Mouse (Mus musculus): ENCODE data around the gene Ebf1. TPM values are rescaled to one million over a fixed set of nuclear protein-coding genes. Genes with fewer than 3 reads are reported as not detected.
A peak's percentile ranks its signal among the peaks of the same experiment; 100 is the strongest.
"Not testable (repeated sequence)": the region's sequence is repeated elsewhere in the genome, so short reads cannot be mapped to it uniquely, and the experiment has no call there.

Gene Ebf1
- polyA plus RNA-seq (2011; ENCODE audit: insufficient read depth, insufficient read length, low read depth, missing spikeins), result 0.93 and 2.3 TPM in 2 replicates

- H3K9me3 ChIP-seq (replicated peaks; ENCODE audit: control insufficient read depth, insufficient read depth, low read length, poor library complexity, severe bottlenecking), result no peaks in the 10 kb centered on the region
- H3K4me3 ChIP-seq (ENCODE audit: low read depth, low read length), result peak within 1 kb of the TSS; percentile 77
- TF ChIP-seq EP300 (IDR thresholded peaks at IDR 0.05; ENCODE audit: insufficient read depth, low read depth, low read length), result no peak
- TF ChIP-seq POLR2A (IDR thresholded peaks at IDR 0.05; ENCODE audit: insufficient read depth, low read length), result no peak
- TF ChIP-seq CTCF (IDR thresholded peaks at IDR 0.05; ENCODE audit: low read depth, low read length), result no peak
- H3K27ac ChIP-seq (ENCODE audit: insufficient read depth, low read length), result no peak within 1 kb of the TSS
- H3K36me3 ChIP-seq (ENCODE audit: control insufficient read depth, insufficient read depth, low read length, poor library complexity, severe bottlenecking), result no peaks in the 10 kb centered on the region
- no peaks in the 10 kb centered on the region for H3K4me1 ChIP-seq (ENCODE audit: control insufficient read depth, insufficient read depth, low read length)
- peak within 1 kb of the TSS; percentile 39 for H3K9ac ChIP-seq (ENCODE audit: low read depth, poor library complexity, severe bottlenecking)
- H3K27me3 ChIP-seq (ENCODE audit: control insufficient read depth, insufficient read depth, low read length, poor library complexity, severe bottlenecking), result peaks cover 26% of the 10 kb centered on the region
Observed at GRCm38 (mm10) chr11:44616788-44617712, at the start of gene Ebf1. Ebf1 (plus strand) TSS chr11:44617317.

GRCm38 (mm10) chr11:44570336-44570735 lies 46.8 kb upstream of the Ebf1 start:
- not testable (repeated sequence) for H3K27ac ChIP-seq (ENCODE audit: insufficient read depth, low read length); H3K4me3 ChIP-seq (ENCODE audit: low read depth, low read length); H3K4me1 ChIP-seq (ENCODE audit: control insufficient read depth, insufficient read depth, low read length); H3K27me3 ChIP-seq (ENCODE audit: control insufficient read depth, insufficient read depth, low read length, poor library complexity, severe bottlenecking); H3K36me3 ChIP-seq (ENCODE audit: control insufficient read depth, insufficient read depth, low read length, poor library complexity, severe bottlenecking); H3K9me3 ChIP-seq (replicated peaks; ENCODE audit: control insufficient read depth, insufficient read depth, low read length, poor library complexity, severe bottlenecking); H3K9ac ChIP-seq (ENCODE audit: low read depth, poor library complexity, severe bottlenecking)

GRCm38 (mm10) chr11:44572781-44573180 lies 44.3 kb upstream of the Ebf1 start:
- H3K27ac ChIP-seq (ENCODE audit: insufficient read depth, low read length), result no peak overlapping the region
- no peak overlapping the region for H3K9ac ChIP-seq (ENCODE audit: low read depth, poor library complexity, severe bottlenecking)
- no peaks in the 10 kb centered on the region for H3K36me3 ChIP-seq (ENCODE audit: control insufficient read depth, insufficient read depth, low read length, poor library complexity, severe bottlenecking)
- no peak overlapping the region for H3K4me3 ChIP-seq (ENCODE audit: low read depth, low read length)
- no peak for TF ChIP-seq POLR2A (IDR thresholded peaks at IDR 0.05; ENCODE audit: insufficient read depth, low read length)
- no peak for TF ChIP-seq CTCF (IDR thresholded peaks at IDR 0.05; ENCODE audit: low read depth, low read length)
- no peak for TF ChIP-seq EP300 (IDR thresholded peaks at IDR 0.05; ENCODE audit: insufficient read depth, low read depth, low read length)
- H3K4me1 ChIP-seq (ENCODE audit: control insufficient read depth, insufficient read depth, low read length), result no peaks in the 10 kb centered on the region
- H3K27me3 ChIP-seq (ENCODE audit: control insufficient read depth, insufficient read depth, low read length, poor library complexity, severe bottlenecking), result no peaks in the 10 kb centered on the region
- H3K9me3 ChIP-seq (replicated peaks; ENCODE audit: control insufficient read depth, insufficient read depth, low read length, poor library complexity, severe bottlenecking), result 0 out of 2 replicates have a peak, but pooled peaks cover 3% of the 10 kb centered on the region

GRCm38 (mm10) chr11:44573396-44573795 lies 43.7 kb upstream of the Ebf1 start:
- Histone ChIP-seq H3K9me3 (replicated peaks; ENCODE audit: control insufficient read depth, insufficient read depth, low read length, poor library complexity, severe bottlenecking) (0 out of 2 replicates have a peak, but pooled peaks cover 3% of the 10 kb centered on the region), H3K4me3 (ENCODE audit: low read depth, low read length) (no peak overlapping the region), H3K9ac (ENCODE audit: low read depth, poor library complexity, severe bottlenecking) (no peak overlapping the region), H3K36me3 (ENCODE audit: control insufficient read depth, insufficient read depth, low read length, poor library complexity, severe bottlenecking) (no peaks in the 10 kb centered on the region), H3K27me3 (ENCODE audit: control insufficient read depth, insufficient read depth, low read length, poor library complexity, severe bottlenecking) (no peaks in the 10 kb centered on the region), H3K4me1 (ENCODE audit: control insufficient read depth, insufficient read depth, low read length) (no peaks in the 10 kb centered on the region), H3K27ac (ENCODE audit: insufficient read depth, low read length) (no peak overlapping the region)
- TF ChIP-seq POLR2A (IDR thresholded peaks at IDR 0.05; ENCODE audit: insufficient read depth, low read length) (no peak), CTCF (IDR thresholded peaks at IDR 0.05; ENCODE audit: low read depth, low read length) (no peak), EP300 (IDR thresholded peaks at IDR 0.05; ENCODE audit: insufficient read depth, low read depth, low read length) (no peak)

DNA sequence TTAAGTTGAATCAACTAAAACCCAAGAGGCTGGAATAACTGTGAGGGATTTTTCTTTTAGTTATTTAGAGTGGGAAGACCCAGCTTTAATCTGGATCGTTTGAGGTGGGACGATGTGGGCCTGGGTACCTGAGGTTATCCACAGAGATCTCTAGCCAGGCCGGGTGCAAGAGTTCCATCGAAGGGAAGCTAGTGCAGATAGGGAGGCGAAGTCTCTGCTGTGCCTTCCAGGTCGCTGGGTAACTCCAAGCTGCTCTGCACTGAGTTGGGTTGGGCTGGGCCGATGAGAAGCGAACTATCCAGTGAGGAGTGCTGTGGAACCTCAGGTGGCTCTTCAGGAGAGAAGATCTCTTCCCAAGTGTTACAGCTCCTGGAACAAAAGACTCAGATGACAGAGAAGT lies 42.7 kb upstream of the Ebf1 start:
- Histone ChIP-seq H3K9me3 (replicated peaks; ENCODE audit: control insufficient read depth, insufficient read depth, low read length, poor library complexity, severe bottlenecking) (0 out of 2 replicates have a peak, but pooled peaks cover 3% of the 10 kb centered on the region), H3K27me3 (ENCODE audit: control insufficient read depth, insufficient read depth, low read length, poor library complexity, severe bottlenecking) (no peaks in the 10 kb centered on the region), H3K36me3 (ENCODE audit: control insufficient read depth, insufficient read depth, low read length, poor library complexity, severe bottlenecking) (no peaks in the 10 kb centered on the region), H3K4me3 (ENCODE audit: low read depth, low read length) (no peak overlapping the region), H3K9ac (ENCODE audit: low read depth, poor library complexity, severe bottlenecking) (no peak overlapping the region), H3K27ac (ENCODE audit: insufficient read depth, low read length) (no peak overlapping the region), H3K4me1 (ENCODE audit: control insufficient read depth, insufficient read depth, low read length) (no peaks in the 10 kb centered on the region)
- no peak for TF ChIP-seq EP300 (IDR thresholded peaks at IDR 0.05; ENCODE audit: insufficient read depth, low read depth, low read length)
- no peak for TF ChIP-seq CTCF (IDR thresholded peaks at IDR 0.05; ENCODE audit: low read depth, low read length)
- TF ChIP-seq POLR2A (IDR thresholded peaks at IDR 0.05; ENCODE audit: insufficient read depth, low read length), result no peak

GRCm38 (mm10) chr11:44574820-44575219 lies 42.3 kb upstream of the Ebf1 start:
- 0 out of 2 replicates have a peak, but pooled peaks cover under 1% of the 10 kb centered on the region for H3K9me3 ChIP-seq (replicated peaks; ENCODE audit: control insufficient read depth, insufficient read depth, low read length, poor library complexity, severe bottlenecking)
- H3K4me1 ChIP-seq (ENCODE audit: control insufficient read depth, insufficient read depth, low read length), result no peaks in the 10 kb centered on the region
- H3K27ac ChIP-seq (ENCODE audit: insufficient read depth, low read length), result no peak overlapping the region
- no peak overlapping the region for H3K4me3 ChIP-seq (ENCODE audit: low read depth, low read length)
- TF ChIP-seq EP300 (IDR thresholded peaks at IDR 0.05; ENCODE audit: insufficient read depth, low read depth, low read length), result no peak
- no peak for TF ChIP-seq CTCF (IDR thresholded peaks at IDR 0.05; ENCODE audit: low read depth, low read length)
- no peak for TF ChIP-seq POLR2A (IDR thresholded peaks at IDR 0.05; ENCODE audit: insufficient read depth, low read length)
- H3K36me3 ChIP-seq (ENCODE audit: control insufficient read depth, insufficient read depth, low read length, poor library complexity, severe bottlenecking), result no peaks in the 10 kb centered on the region
- no peaks in the 10 kb centered on the region for H3K27me3 ChIP-seq (ENCODE audit: control insufficient read depth, insufficient read depth, low read length, poor library complexity, severe bottlenecking)
- no peak overlapping the region for H3K9ac ChIP-seq (ENCODE audit: low read depth, poor library complexity, severe bottlenecking)
